Mouse (Mus musculus): ENCODE measurements around the gene 4930518I15Rik.

- no peak for TF ChIP-seq CTCF (IDR thresholded peaks at IDR 0.05; ENCODE audit: low read depth)
- no peak for TF ChIP-seq EP300 (optimal IDR thresholded peaks at IDR 0.05)
These were observed 38.7 kb upstream of the 4930518I15Rik start for GRCm38 (mm10) chr2:156896384-156896914.
